Mouse (Mus musculus) forebrain, embryonic 14.5 days (tissue): ENCODE data around the gene Smug1. TPM values are rescaled to one million over a fixed set of nuclear protein-coding genes. Genes with fewer than 3 reads are reported as not detected.

ENCODE experiments used
- ATAC-seq: fragments of 200-750 bp; cut with Nextera tagmentation; 2 replicates; pipeline ENCODE4 v1.8.0; 2017; ENCODE audit warnings: mild to moderate bottlenecking, moderate library complexity
- DNase-seq: peaks from one replicate; pipeline ENCODE4 v3.0.0-alpha.2; 2015; ENCODE audit warnings: low spot score
- H3K27ac ChIP-seq: fragments of 300-500 bp; sonication (generic); 2 replicates; pipeline ENCODE4 v1.5.1; 2014; ENCODE audit warnings: low read depth, mild to moderate bottlenecking, control low read depth, low read length, moderate library complexity
- H3K27me3 ChIP-seq: fragments of 300-500 bp; sonication (generic); replicated peaks from 2 replicates; pipeline ENCODE4 v1.6.1; 2014; ENCODE audit warnings: low read length, control low read depth, mixed read lengths; ENCODE audit not compliant: control insufficient read depth, insufficient read depth
- H3K36me3 ChIP-seq: fragments of 300-500 bp; sonication (generic); 2 replicates; pipeline ENCODE4 v1.6.1; 2014; ENCODE audit warnings: low read length, control low read depth; ENCODE audit not compliant: control insufficient read depth, insufficient read depth
- H3K4me1 ChIP-seq: fragments of 300-500 bp; sonication (generic); 2 replicates; pipeline ENCODE4 v1.6.1; 2014; ENCODE audit warnings: antibody characterized with exemption, low read length, control low read depth; ENCODE audit not compliant: control insufficient read depth, insufficient read depth
- H3K4me2 ChIP-seq: fragments of 300-500 bp; sonication (generic); 2 replicates; pipeline ENCODE4 v1.6.1; 2014; ENCODE audit warnings: mild to moderate bottlenecking, control low read depth, low read length
- H3K4me3 ChIP-seq: fragments of 300-500 bp; sonication (generic); 2 replicates; pipeline ENCODE4 v1.5.1; 2014; ENCODE audit warnings: low read depth, low read length, control low read depth
- H3K9ac ChIP-seq: fragments of 300-500 bp; sonication (generic); 2 replicates; pipeline ENCODE4 v1.6.1; 2014; ENCODE audit warnings: mild to moderate bottlenecking, low read length, control low read depth, moderate library complexity
- H3K9me3 ChIP-seq: fragments of 300-500 bp; sonication (generic); replicated peaks from 2 replicates; pipeline ENCODE4 v1.6.1; 2016; ENCODE audit warnings: low read length, control low read depth, mixed read lengths; ENCODE audit not compliant: control insufficient read depth
- WGBS: fragments of 180-500 bp; shearing (Covaris S2); extraction: QIAGEN DNeasy Blood & Tissue Kit; methylation state at CpG from one replicate; pipeline ENCODE4 v1.1.7; 2014; 5-methylcytosine and 5-hydroxymethylcytosine counted together
- polyA plus RNA-seq: library from polyadenylated mRNA; unstranded; fragments of >200 nt; fragmentation: Nextera tagmentation; extraction: Ambion mirVana; gene quantifications from 2 replicates; pipeline ENCODE4 v1.2.1, GENCODE M21; 2014

Gene Smug1
- polyA plus RNA-seq, 1 experiment from 2014 or later: 25.3 TPM

- Histone ChIP-seq H3K9me3 (no peaks in the 10 kb centered on the region), H3K27me3 (peaks cover 61% of the 10 kb centered on the region), H3K27ac (no peak overlapping the region), H3K36me3 (no peaks in the 10 kb centered on the region), H3K4me2 (no peak overlapping the region), H3K4me1 (peaks cover 5% of the 10 kb centered on the region), H3K9ac (no peak overlapping the region), H3K4me3 (no peak overlapping the region)
- no peak for DNase-seq
- ATAC-seq: no peak
Measured at GRCm38 (mm10) chr15:103180406-103180805, 13.5 kb upstream of the Smug1 start.

DNA sequence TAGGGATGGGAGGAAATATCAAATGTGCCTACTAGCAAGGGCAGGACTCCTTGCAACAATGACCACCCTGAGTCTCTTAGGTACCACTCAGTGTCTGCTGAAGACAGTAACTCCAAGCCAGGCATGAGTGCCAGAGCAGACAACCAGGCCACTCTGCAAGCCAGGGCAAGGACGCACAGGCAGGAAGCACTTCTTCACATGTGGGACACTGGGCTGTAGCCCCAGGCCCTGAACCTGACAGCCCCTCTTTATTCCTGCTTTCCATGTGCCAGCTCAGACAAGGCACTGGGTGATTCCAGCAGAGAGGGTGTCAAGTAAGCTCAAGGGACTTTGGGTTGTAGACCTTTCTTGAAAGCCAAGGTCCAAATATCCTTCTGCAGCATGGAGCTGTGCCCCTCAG, 11.9 kb upstream of the Smug1 start:
- no peak overlapping the region for H3K4me2 ChIP-seq
- DNase-seq (no peak), ATAC-seq (no peak)
- H3K4me1 ChIP-seq: peaks cover 3% of the 10 kb centered on the region
- WGBS: 71% methylated on average over 1 of the region's 1 CpGs
- no peak overlapping the region for H3K9ac ChIP-seq
- H3K27ac ChIP-seq: no peak overlapping the region
- H3K4me3 ChIP-seq: no peak overlapping the region
- H3K9me3 ChIP-seq: no peaks in the 10 kb centered on the region
- no peaks in the 10 kb centered on the region for H3K36me3 ChIP-seq
- peaks cover 70% of the 10 kb centered on the region for H3K27me3 ChIP-seq

- WGBS: 5% methylated on average over 12 of the region's 12 CpGs
- Histone ChIP-seq H3K9me3 (no peaks in the 10 kb centered on the region), H3K4me2 (no peak overlapping the region), H3K4me1 (no peaks in the 10 kb centered on the region), H3K27me3 (peaks cover 74% of the 10 kb centered on the region), H3K36me3 (no peaks in the 10 kb centered on the region), H3K27ac (no peak overlapping the region), H3K4me3 (no peak overlapping the region), H3K9ac (no peak overlapping the region)
- DNase-seq: no peak
- no peak for ATAC-seq
Measured at GRCm38 (mm10) chr15:103178137-103178536, 11.2 kb upstream of the Smug1 start.

DNA sequence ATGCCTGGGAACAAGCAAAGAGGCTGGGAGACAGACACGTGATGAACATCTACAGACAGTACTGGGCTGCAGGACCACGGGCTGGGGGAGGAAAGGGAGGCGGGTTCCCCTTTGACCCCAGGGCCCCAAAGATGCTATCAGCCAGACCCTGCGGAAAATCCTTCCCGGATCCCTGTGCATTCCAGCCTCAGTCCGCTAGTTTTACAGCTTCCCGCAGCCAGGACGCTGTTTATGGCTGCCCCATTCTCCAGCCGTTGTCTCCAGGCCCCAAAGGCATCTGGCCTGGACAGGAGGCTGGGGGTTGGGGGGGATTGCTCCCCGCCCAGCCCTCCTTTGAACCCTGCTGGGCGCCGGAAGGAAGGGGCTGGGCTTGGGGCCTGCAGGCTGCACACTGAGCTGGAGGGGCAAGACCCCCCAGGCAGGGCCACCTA, 10.7 kb upstream of the Smug1 start:
- Histone ChIP-seq H3K4me1 (no peaks in the 10 kb centered on the region), H3K9ac (no peak overlapping the region), H3K27me3 (peaks cover 79% of the 10 kb centered on the region), H3K4me3 (no peak overlapping the region), H3K36me3 (no peaks in the 10 kb centered on the region), H3K27ac (no peak overlapping the region), H3K4me2 (no peak overlapping the region), H3K9me3 (no peaks in the 10 kb centered on the region)
- DNase-seq: no peak
- ATAC-seq: no peak
- WGBS: 6% methylated on average over 12 of the region's 12 CpGs

- Histone ChIP-seq H3K9me3 (no peaks in the 10 kb centered on the region), H3K4me1 (no peaks in the 10 kb centered on the region), H3K4me2 (no peak overlapping the region), H3K27me3 (peaks cover 85% of the 10 kb centered on the region), H3K9ac (no peak overlapping the region), H3K36me3 (no peaks in the 10 kb centered on the region), H3K27ac (no peak overlapping the region), H3K4me3 (no peak overlapping the region)
- 2% methylated on average over 18 of the region's 18 CpGs for WGBS
- peak; percentile 84 for DNase-seq
- ATAC-seq: peak; percentile 80
Measured at GRCm38 (mm10) chr15:103176874-103177421, 10.1 kb upstream of the Smug1 start.

- Histone ChIP-seq H3K27ac (no peak overlapping the region), H3K36me3 (no peaks in the 10 kb centered on the region), H3K4me2 (no peak overlapping the region), H3K27me3 (peaks cover 90% of the 10 kb centered on the region), H3K9ac (no peak overlapping the region), H3K4me3 (no peak overlapping the region), H3K9me3 (no peaks in the 10 kb centered on the region), H3K4me1 (peaks cover 13% of the 10 kb centered on the region)
- DNase-seq (no peak), ATAC-seq (no peak)
- WGBS: 77% methylated on average over 5 of the region's 5 CpGs
Measured at GRCm38 (mm10) chr15:103173251-103173650, 6.4 kb upstream of the Smug1 start.

DNA sequence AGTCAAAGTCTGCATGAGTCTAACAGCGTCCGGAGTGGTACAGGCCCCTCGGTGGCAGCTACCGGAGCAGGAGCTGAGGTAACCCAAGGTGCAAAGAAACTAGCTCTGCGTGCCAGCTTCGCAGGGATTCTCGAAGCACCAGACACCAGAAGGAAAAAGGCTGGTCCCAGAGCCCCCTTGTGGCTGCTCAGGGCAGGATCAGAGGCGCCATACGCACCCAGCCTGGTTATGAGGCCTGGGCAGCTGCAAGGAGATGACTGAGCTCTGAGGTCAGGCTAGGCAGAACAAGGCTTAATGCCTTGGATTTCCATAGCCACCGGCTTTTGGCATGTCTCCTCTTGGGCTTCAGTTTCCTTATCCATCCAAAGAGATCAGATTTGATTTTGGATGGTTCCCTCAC, 5.6 kb upstream of the Smug1 start:
- Histone ChIP-seq H3K4me3 (no peak overlapping the region), H3K9me3 (no peaks in the 10 kb centered on the region), H3K36me3 (no peaks in the 10 kb centered on the region), H3K27ac (no peak overlapping the region), H3K4me2 (no peak overlapping the region), H3K27me3 (peaks cover 91% of the 10 kb centered on the region), H3K9ac (no peak overlapping the region), H3K4me1 (peaks cover 13% of the 10 kb centered on the region)
- ATAC-seq (peak; percentile 19; the same call in 1 of the 2 replicates), DNase-seq (peak; percentile 80)
- 4% methylated on average over 10 of the region's 10 CpGs for WGBS

DNA sequence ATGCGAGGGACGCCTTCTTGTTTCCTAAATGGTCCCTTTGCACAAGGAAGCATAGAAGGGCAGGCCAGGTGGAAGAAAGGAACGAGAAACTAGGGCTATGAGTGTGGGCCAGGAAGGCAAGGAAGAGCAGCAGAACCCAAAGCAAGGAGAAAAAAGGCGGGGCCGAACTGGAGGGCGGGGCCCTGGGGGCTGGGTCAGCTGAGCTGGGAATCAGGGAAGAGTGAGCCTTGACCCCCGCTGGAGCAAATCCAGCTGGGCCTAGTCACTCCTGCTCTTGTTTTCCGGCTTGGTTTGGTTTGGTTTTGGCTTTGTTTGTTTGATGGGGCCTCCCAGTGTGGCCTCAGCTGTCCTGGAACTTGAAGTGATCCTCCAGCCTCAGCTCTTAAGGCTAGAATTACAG, 4.4 kb upstream of the Smug1 start:
- Histone ChIP-seq H3K9me3 (no peaks in the 10 kb centered on the region), H3K36me3 (no peaks in the 10 kb centered on the region), H3K9ac (no peak overlapping the region), H3K27me3 (peaks cover 91% of the 10 kb centered on the region), H3K4me3 (no peak overlapping the region), H3K4me2 (no peak overlapping the region), H3K4me1 (peaks cover 13% of the 10 kb centered on the region), H3K27ac (no peak overlapping the region)
- no peak for ATAC-seq
- 4% methylated on average over 8 of the region's 8 CpGs for WGBS
- no peak for DNase-seq

- no peaks in the 10 kb centered on the region for H3K9me3 ChIP-seq
- H3K4me2 ChIP-seq: peak overlapping the region; percentile 84
- no peak for DNase-seq
- peaks cover 86% of the 10 kb centered on the region for H3K27me3 ChIP-seq
- no peak overlapping the region for H3K27ac ChIP-seq
- WGBS: 11% methylated on average over 15 of the region's 16 CpGs
- peaks cover 13% of the 10 kb centered on the region for H3K4me1 ChIP-seq
- 0 out of 2 replicates have a peak overlapping the region, but pooled peaks have one; percentile 6 for H3K4me3 ChIP-seq
- no peak for ATAC-seq
- no peaks in the 10 kb centered on the region for H3K36me3 ChIP-seq
- H3K9ac ChIP-seq: no peak overlapping the region
Measured at GRCm38 (mm10) chr15:103170316-103170679, 3.4 kb upstream of the Smug1 start.
